Mouse (Mus musculus) adrenal gland, postnatal 14 days (tissue): ENCODE results near the gene Wfdc3. TPM values are rescaled to one million over a fixed set of nuclear protein-coding genes. Genes with fewer than 3 reads are reported as not detected.
"Not testable (repeated sequence)": the region's sequence is repeated elsewhere in the genome, so short reads cannot be mapped to it uniquely, and the experiment has no call there.

Experiments used
- DNase-seq: peaks from one replicate; pipeline ENCODE4 v3.0.0; 2021; ENCODE audit warnings: mixed read lengths
- total RNA-seq: library from RNA; stranded (reverse); gene quantifications from 2 replicates; pipeline ENCODE4 v1.2.3, GENCODE M21; 2021

The Wfdc3 gene
- total RNA-seq, 1 experiment from 2014 or later = 0.59 TPM

DNA sequence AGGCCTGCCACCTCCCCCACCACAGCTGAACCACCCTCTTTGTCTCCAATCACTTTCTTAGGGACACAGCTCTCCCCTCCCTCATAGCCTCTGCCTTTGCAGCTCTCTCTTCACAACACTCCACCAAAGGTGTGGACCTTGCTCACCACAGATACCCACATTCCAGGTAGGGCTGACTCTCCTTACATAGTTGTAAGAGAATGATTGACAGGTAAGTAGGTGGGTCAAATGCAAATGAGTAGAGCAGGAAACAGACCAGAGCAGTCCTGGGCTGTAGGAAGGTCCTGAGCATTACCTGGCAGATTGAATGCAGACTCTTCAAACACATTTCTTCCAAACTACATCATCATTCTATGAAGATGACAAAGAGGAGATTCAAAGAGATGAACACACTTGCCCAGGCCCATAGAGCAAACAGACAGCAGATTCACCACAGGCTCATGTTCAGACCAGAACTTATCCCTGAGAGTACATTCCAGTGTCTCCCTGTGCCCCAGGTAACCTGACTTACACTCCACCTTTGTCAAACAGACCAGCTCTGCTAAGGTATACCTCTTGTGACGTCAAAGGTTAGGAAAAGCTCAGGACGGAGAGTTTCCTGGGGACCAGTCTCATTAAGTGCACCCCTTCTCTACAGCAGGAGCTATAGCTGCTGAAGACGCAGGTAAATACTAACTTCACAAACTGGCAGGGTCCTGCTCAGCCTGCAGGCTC lies 8.2 kb downstream of the Wfdc3 start:
- no peak for DNase-seq

DNA sequence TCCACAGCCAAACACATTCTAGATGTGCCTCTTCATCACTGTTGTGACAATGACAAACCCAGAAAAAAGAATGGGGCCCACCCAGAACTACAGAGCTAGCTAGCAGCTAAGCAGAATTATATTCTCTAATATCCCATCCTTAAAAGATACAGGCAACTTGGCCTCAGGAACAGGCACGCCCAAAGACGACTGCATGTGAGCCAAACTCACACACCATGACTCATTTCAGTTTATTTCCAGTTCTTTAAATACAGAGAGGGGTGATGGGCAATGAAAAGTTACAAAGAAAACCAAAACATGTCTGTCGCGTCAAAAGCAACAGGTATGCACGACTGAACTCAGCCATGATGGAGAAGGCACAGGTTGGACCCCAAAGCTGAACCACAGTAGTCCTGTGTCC lies 10.3 kb downstream of the Wfdc3 start:
- no peak for DNase-seq

- DNase-seq = no peak
Measured at GRCm38 (mm10) chr2:164734839-164735238, 10.9 kb downstream of the Wfdc3 start.

DNA sequence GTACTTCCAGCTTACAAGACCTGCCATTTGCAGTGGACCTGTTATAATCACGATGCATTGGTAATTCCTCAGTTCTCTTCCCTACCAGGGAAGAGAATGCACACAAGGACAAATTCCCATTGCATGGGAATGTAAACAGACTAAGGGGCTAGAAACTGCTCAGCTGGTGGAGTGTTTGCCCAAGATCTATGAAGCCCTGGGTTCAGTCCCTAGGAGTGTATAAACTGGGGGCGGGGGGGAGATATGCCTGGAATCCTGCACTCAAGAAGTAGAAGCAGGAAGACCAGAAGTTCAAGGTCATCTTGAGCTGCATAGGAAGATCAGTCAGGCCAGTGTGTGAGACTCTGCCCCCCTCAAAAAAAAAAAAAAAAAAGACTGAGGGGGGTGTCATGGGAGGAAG lies 12.5 kb downstream of the Wfdc3 start:
- no peak for DNase-seq

GRCm38 (mm10) chr2:164731719-164732118 lies 14.0 kb downstream of the Wfdc3 start:
- no peak for DNase-seq

DNA sequence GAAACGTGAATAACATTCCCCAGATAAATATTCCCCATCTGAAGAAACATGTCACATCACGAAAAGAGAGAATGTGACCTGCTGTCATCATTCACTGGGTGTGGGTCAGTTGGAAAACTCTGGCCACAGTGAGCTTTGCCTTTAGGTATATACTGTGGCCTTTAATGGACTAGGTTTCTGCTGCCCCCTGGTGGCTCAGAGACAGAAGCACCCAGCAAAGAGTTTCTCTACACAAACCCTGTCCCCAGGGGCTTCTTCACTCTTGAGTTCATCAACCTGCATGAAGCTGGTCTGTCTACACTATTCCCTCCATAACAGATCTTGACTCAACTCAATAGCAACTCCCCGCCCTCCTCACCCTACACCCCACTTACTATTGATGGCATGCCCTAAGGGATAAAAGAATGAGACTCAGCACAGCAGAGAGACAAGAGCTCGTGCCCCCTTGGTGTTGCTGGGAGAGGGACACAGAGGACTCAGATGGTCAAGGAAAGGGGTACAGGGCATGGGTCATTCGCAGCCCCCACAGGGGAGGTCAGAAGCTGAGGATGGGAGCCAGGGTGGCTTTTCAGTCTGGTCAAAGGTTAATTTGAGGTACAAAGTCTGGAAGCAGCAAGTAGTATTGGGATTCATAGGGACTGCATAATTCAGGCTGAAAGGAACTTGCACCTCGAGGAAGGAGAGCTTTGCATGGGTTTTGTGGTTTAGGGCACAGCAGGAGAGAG lies 19.7 kb downstream of the Wfdc3 start:
- DNase-seq = peak; percentile 83

GRCm38 (mm10) chr2:164723276-164723675 lies 22.5 kb downstream of the Wfdc3 start:
- DNase-seq = no peak

DNA sequence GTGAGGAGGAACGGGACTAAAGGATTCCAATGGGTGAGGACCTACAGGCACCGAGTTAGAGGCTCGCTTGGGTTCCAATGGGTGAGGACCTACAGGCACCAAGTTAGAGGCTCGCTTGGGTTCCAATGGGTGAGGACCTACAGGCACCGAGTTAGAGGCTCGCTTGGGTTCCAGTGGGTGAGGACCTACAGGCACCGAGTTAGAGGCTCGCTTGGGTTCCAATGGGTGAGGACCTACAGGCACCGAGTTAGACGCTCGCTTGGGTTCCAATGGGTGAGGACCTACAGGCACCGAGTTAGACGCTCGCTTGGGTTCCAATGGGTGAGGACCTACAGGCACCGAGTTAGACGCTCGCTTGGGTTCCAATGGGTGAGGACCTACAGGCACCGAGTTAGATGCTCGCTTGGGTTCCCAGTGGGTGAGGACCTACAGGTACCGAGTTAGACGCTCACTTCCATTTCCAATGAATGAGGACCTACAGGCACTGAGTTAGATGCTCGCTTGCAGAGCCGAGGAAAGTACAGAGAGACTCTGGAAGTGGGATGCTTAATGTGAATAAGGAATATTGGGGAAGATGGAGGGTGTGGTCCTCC lies 29.4 kb downstream of the Wfdc3 start:
- not testable (repeated sequence) for DNase-seq

DNA sequence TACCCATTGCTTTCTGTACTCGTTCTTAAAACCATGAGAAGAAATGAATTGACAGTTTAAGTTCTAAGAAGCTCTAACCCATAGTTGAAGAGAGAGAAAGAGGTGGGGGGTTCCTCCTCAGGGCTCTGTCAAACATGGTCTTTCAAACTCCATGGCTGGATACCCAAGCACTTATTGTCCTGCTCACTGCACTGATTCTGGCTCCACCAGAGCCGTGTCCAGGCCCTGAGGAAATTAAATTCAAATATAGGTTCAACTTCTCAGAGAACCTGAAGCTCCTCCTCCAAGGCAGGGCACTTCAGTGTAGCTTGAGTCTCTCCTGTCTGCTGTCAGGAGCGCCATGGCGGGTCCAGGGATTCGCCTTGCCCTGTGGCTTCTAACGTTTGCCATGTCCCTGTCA lies 30.7 kb downstream of the Wfdc3 start, which contains the start of gene Spint5:
Gene Spint5 (plus strand): TSS at position 301 of the 400 bp plus-strand sequence.
- no peak for DNase-seq

DNA sequence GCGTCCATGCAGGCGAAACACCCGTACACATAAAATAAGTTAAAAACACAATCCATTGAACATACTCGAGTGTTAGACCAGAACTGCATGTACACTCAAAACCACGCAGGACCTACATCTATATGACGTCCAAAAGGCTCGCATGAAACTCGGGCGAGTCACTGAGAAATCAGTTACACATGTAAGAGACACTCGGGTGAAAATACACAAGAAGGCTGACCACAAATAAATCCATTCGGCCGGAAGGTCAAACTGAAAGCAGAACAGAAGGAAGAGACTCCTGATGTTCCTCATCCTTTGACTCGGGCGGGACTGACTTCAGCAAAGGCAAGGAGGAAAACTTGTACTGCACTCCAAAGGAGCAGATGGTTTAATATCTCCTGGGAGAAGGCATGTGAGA lies 39.7 kb downstream of the Wfdc3 start:
- DNase-seq = no peak

DNA sequence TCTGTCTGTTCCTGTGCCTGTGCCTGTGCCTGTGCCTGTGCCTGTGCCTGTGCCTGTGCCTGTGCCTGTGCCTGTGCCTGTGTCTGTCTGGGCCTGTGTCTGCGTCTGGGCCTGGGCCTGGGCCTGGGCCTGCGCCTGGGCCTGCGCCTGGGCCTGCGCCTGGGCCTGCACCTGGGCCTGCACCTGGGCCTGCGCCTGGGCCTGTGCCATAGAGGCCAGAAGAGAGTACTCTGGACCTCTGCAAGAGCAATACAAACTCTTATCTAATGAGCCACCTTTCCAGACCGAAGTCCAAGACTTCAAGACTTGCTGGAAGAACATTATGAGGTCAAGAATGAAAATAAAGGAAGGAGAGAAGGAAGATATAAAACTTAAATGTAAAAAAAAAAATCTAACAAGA lies 40.4 kb downstream of the Wfdc3 start:
- no peak for DNase-seq

DNA sequence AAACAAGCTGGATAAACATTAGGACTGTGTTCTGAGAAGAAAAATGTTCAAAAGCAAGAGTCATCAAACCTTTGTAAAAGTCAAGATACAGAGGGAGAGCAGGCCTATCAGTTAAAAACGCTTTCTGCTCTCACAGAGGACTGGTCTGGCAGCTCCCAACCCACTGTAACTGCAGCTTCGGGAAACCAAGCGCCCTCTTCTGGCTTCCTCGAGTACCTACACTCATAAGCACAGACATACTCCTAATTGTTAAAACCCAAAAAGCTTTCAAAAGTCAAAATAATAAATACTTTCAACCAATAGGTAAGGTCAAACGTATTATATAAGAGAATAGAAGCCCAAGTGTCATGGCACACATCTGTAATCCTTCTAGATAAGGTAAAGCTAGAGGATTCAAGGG lies 41.5 kb downstream of the Wfdc3 start:
- no peak for DNase-seq

DNA sequence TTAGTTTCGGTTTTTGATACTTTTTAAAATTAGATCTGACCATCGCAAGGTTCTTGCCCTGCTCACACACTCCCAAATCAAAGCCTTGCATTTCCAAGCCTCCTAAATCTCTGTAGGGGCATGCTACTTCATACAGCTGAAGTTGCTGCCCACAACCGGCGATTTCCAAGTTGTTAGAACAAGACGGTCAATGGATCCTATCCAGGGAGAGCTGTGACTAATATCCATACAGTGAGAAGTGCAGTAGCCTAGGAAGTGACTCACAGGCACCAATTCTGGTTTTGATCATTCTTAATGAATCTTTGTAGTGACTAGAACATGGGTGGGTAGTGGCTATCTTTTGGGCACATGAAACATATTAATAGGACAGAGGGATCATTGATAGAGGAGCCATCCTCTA lies 44.0 kb downstream of the Wfdc3 start:
- no peak for DNase-seq

DNA sequence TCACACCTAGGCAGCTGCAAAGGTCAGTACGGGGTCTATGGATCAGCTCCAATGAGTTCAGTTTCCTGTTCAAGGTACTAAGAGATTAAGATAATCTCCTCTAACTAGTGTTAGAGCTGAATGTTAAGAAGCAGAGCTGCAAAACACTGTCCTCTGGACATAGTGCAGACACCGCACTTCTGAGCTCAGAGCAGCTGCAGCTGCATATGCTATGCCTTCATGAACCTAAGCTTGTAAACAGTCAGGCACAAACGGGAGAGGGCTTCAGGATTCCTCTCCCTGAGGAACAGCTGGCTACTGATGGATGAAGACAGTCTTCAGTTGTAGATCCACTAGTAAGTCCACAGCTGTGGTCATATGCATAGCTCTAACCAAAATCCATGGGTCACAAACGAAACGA lies 44.8 kb downstream of the Wfdc3 start:
- no peak for DNase-seq

- DNase-seq = no peak
Measured at GRCm38 (mm10) chr2:164698201-164698600, 47.5 kb downstream of the Wfdc3 start, which contains the start of gene Spint4. TSS of gene Spint4 (plus strand) at chr2:164698501.

- no peak for DNase-seq
Measured at GRCm38 (mm10) chr2:164684807-164685206, 60.9 kb downstream of the Wfdc3 start, which contains the start of gene Wfdc13. TSS of gene Wfdc13 (plus strand) at chr2:164685107.

Other genes starting within 250 kb of the Wfdc3 start
- 85.2 and 89.0 TPM in 2 replicates for gene Pigt, start 248.4 kb downstream of the Wfdc3 start, total RNA-seq
- 2.1 TPM in 1 of 2 replicates, not detected in the other for gene Wfdc2, start 183.5 kb downstream of the Wfdc3 start, total RNA-seq
- not detected in 2 replicates for gene Spint3, start 172.5 kb downstream of the Wfdc3 start, total RNA-seq
- gene Wfdc6a, start 160.5 kb downstream of the Wfdc3 start, total RNA-seq = 0.49 and 1.2 TPM in 2 replicates
- gene Eppin, start 152.3 kb downstream of the Wfdc3 start, total RNA-seq = not detected in 2 replicates
- not detected in 2 replicates for gene Wfdc6b, start 132.4 kb downstream of the Wfdc3 start, total RNA-seq
- 0.23 TPM in 1 of 2 replicates, not detected in the other for gene Wfdc8, start 132.3 kb downstream of the Wfdc3 start, total RNA-seq
- not detected in 2 replicates for gene Wfdc16, start 107.1 kb downstream of the Wfdc3 start, total RNA-seq
- gene Wfdc10, start 89.9 kb downstream of the Wfdc3 start, total RNA-seq = not detected in 2 replicates
- gene Wfdc9, start 89.3 kb downstream of the Wfdc3 start, total RNA-seq = not detected in 2 replicates
- not detected in 2 replicates for gene Wfdc11, start 71.8 kb downstream of the Wfdc3 start, total RNA-seq
- gene Wfdc13, start 60.8 kb downstream of the Wfdc3 start, total RNA-seq = not detected in 2 replicates
- not detected in 2 replicates for gene Spint4, start 47.4 kb downstream of the Wfdc3 start, total RNA-seq
- not detected in 2 replicates for gene Spint5, start 30.6 kb downstream of the Wfdc3 start, total RNA-seq
- gene Dnttip1, start 52 bp upstream of the Wfdc3 start, total RNA-seq = 39.6 and 47.3 TPM in 2 replicates
- 32.1 and 36.0 TPM in 2 replicates for gene Ube2c, start 24.0 kb upstream of the Wfdc3 start, total RNA-seq
- gene Tnnc2, start 34.0 kb upstream of the Wfdc3 start, total RNA-seq = 1.0 TPM in 1 of 2 replicates, not detected in the other
- gene Snx21, start 39.9 kb upstream of the Wfdc3 start, total RNA-seq = 35.7 and 46.2 TPM in 2 replicates
- 25.7 and 28.9 TPM in 2 replicates for gene Acot8, start 59.0 kb upstream of the Wfdc3 start, total RNA-seq
- gene Zswim3, start 59.2 kb upstream of the Wfdc3 start, total RNA-seq = 4.9 and 5.1 TPM in 2 replicates
- gene Zswim1, start 76.8 kb upstream of the Wfdc3 start, total RNA-seq = 7.0 and 8.9 TPM in 2 replicates
- not detected in 2 replicates for gene Spata25, start 82.6 kb upstream of the Wfdc3 start, total RNA-seq
- 104 and 116 TPM in 2 replicates for gene Ctsa, start 86.9 kb upstream of the Wfdc3 start, total RNA-seq
- gene Neurl2, start 87.5 kb upstream of the Wfdc3 start, total RNA-seq = 2.4 and 3.5 TPM in 2 replicates
- 35.4 and 36.2 TPM in 2 replicates for gene Pltp, start 111.8 kb upstream of the Wfdc3 start, total RNA-seq
- 42.3 and 54.0 TPM in 2 replicates for gene Pcif1, start 133.4 kb upstream of the Wfdc3 start, total RNA-seq
- gene Zfp335, start 165.8 kb upstream of the Wfdc3 start, total RNA-seq = 17.3 and 19.4 TPM in 2 replicates
- gene Mmp9, start 194.8 kb upstream of the Wfdc3 start, total RNA-seq = 1.7 and 2.0 TPM in 2 replicates
- 8.4 and 8.7 TPM in 2 replicates for gene Slc12a5, start 214.9 kb upstream of the Wfdc3 start, total RNA-seq